Mouse (Mus musculus) liver, embryonic 14.5 days (tissue): ENCODE measurements around the gene Tmc4.

ENCODE experiments used
- CTCF ChIP-seq: IDR thresholded peaks from 2 replicates; pipeline ENCODE4 v1.5.1; 2016; ENCODE audit warnings: antibody characterized with exemption, low read depth, control low read depth
- EP300 ChIP-seq: IDR thresholded peaks from 2 replicates; pipeline ENCODE4 v1.6.1; 2016; ENCODE audit warnings: antibody characterized with exemption, low read depth

- no peak for TF ChIP-seq EP300
- TF ChIP-seq CTCF = no peak
These were observed 30.7 kb downstream of the Tmc4 start for GRCm38 (mm10) chr7:3646641-3647040.
